Mouse (Mus musculus) embryonic fibroblast, embryonic 13.5 days (primary cell): ENCODE measurements around the gene Igsf11.

ENCODE experiments used
- CTCF ChIP-seq: IDR thresholded peaks from 2 replicates; pipeline ENCODE4 v1.5.1; 2011; ENCODE audit warnings: mild to moderate bottlenecking, control low read depth, low read length, moderate library complexity, borderline replicate concordance; ENCODE audit not compliant: insufficient read depth
- POLR2A ChIP-seq: IDR thresholded peaks from 2 replicates; pipeline ENCODE4 v1.6.1; 2011; ENCODE audit warnings: low read depth, mild to moderate bottlenecking, control low read depth, low read length, moderate library complexity

DNA sequence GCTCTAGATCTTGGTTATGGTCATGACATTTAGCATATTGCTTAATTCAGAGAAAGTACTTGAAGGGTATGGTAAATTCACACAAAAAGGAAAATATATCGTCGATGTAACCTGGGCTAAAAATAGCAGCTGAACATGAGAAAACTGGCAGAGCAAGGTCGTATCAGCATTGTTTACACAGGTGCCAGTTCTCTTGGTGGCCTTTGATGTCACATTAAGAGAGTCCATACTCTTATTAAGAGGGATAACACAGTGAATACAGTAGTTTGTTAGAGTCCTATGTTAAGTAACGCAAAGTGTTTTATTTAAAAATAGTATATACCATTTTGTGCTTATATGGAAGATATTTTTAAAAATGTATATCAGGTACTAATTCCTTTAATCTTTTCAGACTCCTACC, 144.8 kb downstream of the Igsf11 start:
- TF ChIP-seq CTCF = no peak
- TF ChIP-seq POLR2A = no peak
